ENCODE assay signal across 2 mouse cellular contexts in the genomic region with DNA sequence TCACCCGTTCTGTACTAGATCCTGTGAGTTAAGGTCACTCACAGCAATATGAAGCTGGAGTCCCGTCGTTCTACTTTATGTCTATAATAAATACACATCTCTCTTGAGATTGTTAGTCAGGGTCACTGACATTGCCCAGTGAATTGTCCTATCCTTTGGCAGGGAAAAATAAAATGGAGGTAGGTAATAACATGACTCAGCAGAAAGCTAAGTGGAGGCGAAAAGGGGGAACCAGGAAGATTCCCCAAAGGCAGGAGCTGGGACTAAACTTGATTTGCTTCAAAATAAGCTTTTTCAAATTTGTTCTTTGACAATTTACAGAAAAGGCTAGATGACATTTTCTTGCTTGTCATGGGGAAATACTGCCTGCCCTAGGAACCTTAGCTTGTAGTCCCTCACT.
TF ChIP-seq lines count a peak whose summit lies in the region.

No protein-coding gene starts in this region.

TF ChIP-seq in CH12.LX, 34 proteins besides CTCF, POLR2A, EP300 and RAD21:
- TF ChIP-seq MAFK (IDR thresholded peaks at IDR 0.05; ENCODE audit: insufficient replicate concordance, low read length) (peak; percentile 62; the same call in 1 of the 2 replicates), ELF1 (IDR thresholded peaks at IDR 0.05; ENCODE audit: low read depth, low read length) (no peak)

TF ChIP-seq in MEL, 35 proteins besides CTCF, POLR2A, EP300 and RAD21:
- TF ChIP-seq MAFK (IDR thresholded peaks at IDR 0.05; ENCODE audit: borderline replicate concordance, low read depth, low read length) (peak; percentile 50; the same call in 1 of the 2 replicates), USF2 (IDR thresholded peaks at IDR 0.05; ENCODE audit: borderline replicate concordance in 1 of 2, insufficient read depth in 1 of 2, low read depth in 1 of 2, low read length in 2 of 2) (no peak)
